ENCODE assay signal across 9 mouse cellular contexts in genomic region chr6:29233710-29234109, GRCm38 (mm10). TPM values are rescaled to one million over a fixed set of nuclear protein-coding genes. Genes with fewer than 3 reads are reported as not detected.
"Had no signal": no experiment of that assay in that cellular context is flagged by ENCODE, and none has a peak within 500 bp of the region (broad histone marks: within the 10 kb centered on the region; RNA-seq: fewer than 3 reads in every experiment).

No protein-coding gene starts in this region.

- ATAC-seq: liver, embryonic 12.5 days; midbrain, embryonic 13.5 days; midbrain, embryonic 15.5 days had no signal

- DNase-seq: lung, adult 18-20 months; right cerebral cortex, postnatal 14 days; spleen, adult 18-20 months had no signal

RNA-seq across cellular contexts. Expression of gene Fam71f2, which starts 45.7 kb away (rescaled TPM):
- total RNA-seq: liver, adult 2 months; neutrophil, adult 5-6 weeks had no signal
- polyA plus RNA-seq: liver, adult 2 months had no signal

RNA-seq across cellular contexts. Expression of gene Prrt4, which starts 54.3 kb away (rescaled TPM):
- total RNA-seq: liver, adult 2 months; monocyte, adult 5-6 weeks; neutrophil, adult 5-6 weeks had no signal
